Mouse (Mus musculus) urinary bladder, adult 2 months (tissue): ENCODE results near the gene Dcxr. TPM values are rescaled to one million over a fixed set of nuclear protein-coding genes. Genes with fewer than 3 reads are reported as not detected.
"Not testable (repeated sequence)": the region's sequence is repeated elsewhere in the genome, so short reads cannot be mapped to it uniquely, and the experiment has no call there.

Source experiments
- DNase-seq: peaks from one replicate; pipeline ENCODE4 v3.0.0; 2022; ENCODE audit warnings: low spot score
- polyA plus RNA-seq: library from polyadenylated mRNA; depleted of rRNA; stranded (reverse); fragments of >200 nt; gene quantifications from 2 replicates; pipeline ENCODE4 v1.2.3, GENCODE M21; 2012

Gene Dcxr
- polyA plus RNA-seq, 1 experiment = 60.6 TPM

GRCm38 (mm10) chr11:120707969-120708368 is 19.1 kb downstream of the Dcxr start:
- no peak for DNase-seq

- DNase-seq = no peak
These were observed 19.9 kb downstream of the Dcxr start for GRCm38 (mm10) chr11:120707225-120707624.

GRCm38 (mm10) chr11:120706120-120706519 is 21.0 kb downstream of the Dcxr start:
- DNase-seq = no peak

- no peak for DNase-seq
These were observed 22.4 kb downstream of the Dcxr start for GRCm38 (mm10) chr11:120704486-120705325.

GRCm38 (mm10) chr11:120703696-120704454 is 23.2 kb downstream of the Dcxr start:
- DNase-seq = no peak

- no peak for DNase-seq
These were observed 29.3 kb downstream of the Dcxr start for GRCm38 (mm10) chr11:120697741-120698140.

- DNase-seq = no peak
These were observed 30.5 kb downstream of the Dcxr start for GRCm38 (mm10) chr11:120696568-120696967.

- no peak for DNase-seq
These were observed 31.4 kb downstream of the Dcxr start for GRCm38 (mm10) chr11:120695641-120696040.

GRCm38 (mm10) chr11:120695184-120695583 is 31.9 kb downstream of the Dcxr start:
- no peak for DNase-seq

GRCm38 (mm10) chr11:120693461-120693860 is 33.6 kb downstream of the Dcxr start:
- no peak for DNase-seq

- DNase-seq = no peak
These were observed 34.5 kb downstream of the Dcxr start for GRCm38 (mm10) chr11:120692471-120693011.

- no peak for DNase-seq
These were observed 37.7 kb downstream of the Dcxr start for GRCm38 (mm10) chr11:120689365-120689764.

- no peak for DNase-seq
These were observed 40.3 kb downstream of the Dcxr start for GRCm38 (mm10) chr11:120686650-120687272.

GRCm38 (mm10) chr11:120684660-120685059 is 42.4 kb downstream of the Dcxr start:
- no peak for DNase-seq

- DNase-seq = no peak
These were observed 43.0 kb downstream of the Dcxr start for GRCm38 (mm10) chr11:120684086-120684485.

GRCm38 (mm10) chr11:120683536-120683935 is 43.5 kb downstream of the Dcxr start:
- DNase-seq = no peak

GRCm38 (mm10) chr11:120682683-120683082 is 44.4 kb downstream of the Dcxr start:
- no peak for DNase-seq

GRCm38 (mm10) chr11:120679909-120680308 is 47.2 kb downstream of the Dcxr start:
- DNase-seq = no peak

GRCm38 (mm10) chr11:120676951-120677350 is 50.1 kb downstream of the Dcxr start:
- DNase-seq = no peak

GRCm38 (mm10) chr11:120675875-120676274 is 51.2 kb downstream of the Dcxr start:
- DNase-seq = not testable (repeated sequence)
